Mouse (Mus musculus) spleen, embryonic (tissue): ENCODE measurements around the gene Cubn.

Source experiments
- CTCF ChIA-PET: fragments of 350-600 bp; sonication (Branson Sonifier 250); formaldehyde crosslinking; loops from one replicate; lab custom pipeline; 2022; lab: Charles Lee

Cubn gene

DNA sequence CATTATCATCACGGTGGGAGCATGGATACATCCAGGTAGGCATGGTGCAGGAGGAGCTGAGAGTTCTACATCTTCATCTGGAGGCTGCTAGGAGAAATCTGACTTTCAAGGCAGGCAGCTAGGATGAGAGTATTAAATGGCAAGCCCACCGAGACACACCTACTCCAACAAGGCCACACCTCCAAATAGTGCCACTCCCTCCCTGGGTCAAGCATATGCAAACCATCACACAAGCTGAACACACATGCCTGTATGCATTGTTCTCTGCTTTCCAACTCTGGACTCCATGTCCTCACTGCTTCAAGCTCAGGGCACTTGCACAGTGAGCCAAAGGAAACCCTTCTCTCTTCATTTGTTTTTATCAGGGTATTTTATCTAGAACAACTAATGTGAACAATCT, 233.0 kb downstream of the Cubn start:
- CTCF ChIA-PET = interaction anchor here (0.6 kb wide), 1 partner anchor 551 kb away, joined by 3 read pairs; no protein-coding TSS in a partner anchor

DNA sequence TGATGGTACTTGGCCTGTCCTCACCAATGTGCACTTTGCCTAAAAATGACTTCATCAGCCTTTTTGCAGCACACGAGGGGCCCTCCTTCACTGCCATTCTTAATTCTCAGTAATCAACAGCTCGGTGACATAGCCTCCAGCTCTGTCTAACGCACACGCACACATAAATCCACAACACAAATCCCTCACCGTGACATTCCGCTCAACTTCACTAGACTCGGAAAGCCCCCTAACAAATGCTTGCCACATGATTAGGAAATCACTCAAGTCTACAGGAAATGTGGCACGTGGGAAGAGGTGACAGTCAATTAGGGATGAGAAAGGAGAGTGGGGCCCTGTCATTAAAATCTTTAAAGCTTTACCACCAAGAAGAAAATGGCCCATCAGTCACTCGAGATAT, 250.9 kb downstream of the Cubn start:
- CTCF ChIA-PET = no interaction called here

GRCm38 (mm10) chr2:13237140-13237901, 254.3 kb downstream of the Cubn start:
- CTCF ChIA-PET = no interaction called here

DNA sequence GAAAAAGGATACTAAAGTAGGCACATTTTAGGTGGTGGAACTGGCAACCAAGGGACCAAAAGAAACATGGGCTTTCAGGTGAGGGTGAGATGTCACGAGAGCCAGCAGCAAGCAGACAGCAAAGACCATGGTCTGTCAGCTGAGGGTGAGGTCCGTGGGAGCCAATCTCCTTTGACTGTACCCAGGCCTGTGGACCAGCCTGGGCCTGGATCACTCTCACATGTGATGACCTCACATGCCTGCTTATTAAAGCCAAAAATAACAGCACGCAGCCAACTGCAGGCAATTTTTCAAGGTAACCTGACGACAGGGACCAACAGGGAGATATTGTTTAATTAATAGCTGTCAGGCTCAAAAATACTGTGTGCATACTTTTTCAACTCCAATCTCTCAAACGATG, 255.9 kb downstream of the Cubn start:
- CTCF ChIA-PET = interaction anchor here (0.6 kb wide), 1 partner anchor 238 kb away, joined by 3 read pairs; no protein-coding TSS in a partner anchor

- CTCF ChIA-PET = no interaction called here
These were observed 256.8 kb downstream of the Cubn start for GRCm38 (mm10) chr2:13234796-13235195.

DNA sequence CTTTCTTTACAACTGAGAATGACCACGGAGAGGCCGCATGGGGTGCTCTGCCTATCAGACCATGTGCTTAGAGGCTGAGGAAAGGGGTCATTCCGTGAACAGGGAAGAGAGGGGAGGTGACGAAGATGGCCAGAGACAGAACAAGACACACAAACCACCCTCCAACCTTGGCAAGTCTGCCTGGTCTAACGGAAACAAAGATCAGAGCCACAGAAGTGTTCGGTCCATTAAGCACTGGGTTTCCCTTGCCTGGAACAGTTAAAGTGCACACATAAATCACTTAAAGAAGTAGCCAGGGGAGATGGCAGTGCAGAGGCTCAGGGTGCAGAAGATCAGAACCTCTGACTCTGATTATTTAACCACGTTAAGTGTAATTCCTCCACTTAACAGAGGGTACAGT, 257.7 kb downstream of the Cubn start:
- CTCF ChIA-PET = no interaction called here

DNA sequence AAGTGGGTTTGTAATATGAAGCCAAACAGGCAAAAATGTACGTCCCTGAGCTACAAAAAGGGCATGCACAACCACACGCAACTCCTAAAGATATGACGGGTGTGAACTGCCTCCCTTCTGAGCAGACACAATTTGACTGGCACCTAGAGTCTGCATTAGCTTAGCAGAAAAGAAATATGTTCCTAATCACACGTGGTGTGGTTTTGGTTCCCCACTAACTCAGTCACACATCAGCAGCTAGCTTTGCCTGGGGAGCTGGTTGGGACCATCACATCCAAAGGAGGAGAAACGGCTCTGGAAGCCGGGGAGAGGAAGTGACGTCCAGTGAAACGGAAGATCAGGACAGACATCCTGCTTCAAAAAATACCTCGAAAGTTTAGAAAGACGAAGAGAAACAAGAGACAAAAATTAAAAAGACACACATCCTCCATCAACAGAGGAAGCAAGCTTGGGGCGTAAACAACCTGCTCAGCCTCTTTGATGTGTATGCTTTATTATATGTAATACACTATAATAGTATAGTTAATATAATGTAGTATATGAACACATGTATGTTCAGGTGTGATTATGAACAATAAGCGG, 258.3 kb downstream of the Cubn start:
- CTCF ChIA-PET = no interaction called here

- CTCF ChIA-PET = no interaction called here
These were observed 259.3 kb downstream of the Cubn start for GRCm38 (mm10) chr2:13232305-13232704.

GRCm38 (mm10) chr2:13229686-13230085, 261.9 kb downstream of the Cubn start:
- CTCF ChIA-PET = no interaction called here
